ENCODE assay signal across 13 mouse cellular contexts in the genomic region with DNA sequence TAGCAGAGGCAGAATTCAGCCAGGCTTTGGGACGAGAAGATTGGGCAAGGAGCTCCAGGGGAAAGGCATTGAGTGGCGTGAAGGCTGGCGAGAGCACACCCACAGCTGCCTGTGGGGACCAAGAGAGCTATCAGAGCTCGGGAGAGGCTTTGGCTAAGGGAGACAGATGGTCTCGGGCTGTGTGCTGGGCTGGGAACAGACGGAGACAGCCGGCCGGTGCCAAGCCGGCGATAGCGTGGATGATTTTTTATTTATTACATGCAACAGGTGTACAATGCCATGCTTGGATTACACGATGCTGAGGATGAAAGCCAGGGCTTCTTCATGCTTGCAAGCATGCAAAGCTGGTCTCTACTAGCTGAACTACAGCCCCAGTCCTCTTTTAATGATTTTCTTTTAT. TPM values are rescaled to one million over a fixed set of nuclear protein-coding genes. Genes with fewer than 3 reads are reported as not detected.
DNase-seq lines count a peak whose midpoint lies in the region; ATAC-seq lines count a peak whose summit lies in the region.
"Had no signal": no experiment of that assay in that cellular context is flagged by ENCODE, and none has a peak within 500 bp of the region (broad histone marks: within the 10 kb centered on the region; RNA-seq: fewer than 3 reads in every experiment).

No protein-coding gene starts in this region.

- DNase-seq in gastrocnemius, postnatal 25 days: peak; percentile 12
- DNase-seq in gastrocnemius, adult 8-10 months (ENCODE audit: low spot score in 2 of 2): no peak
- DNase-seq in neural tube, embryonic 11.5 days (ENCODE audit: low spot score): no peak
- no peak for DNase-seq in neural tube, embryonic 10.5 days (ENCODE audit: extremely low spot score, low spot score)
- DNase-seq in cerebellum, postnatal 36 days: peak; percentile 61 to 68
- DNase-seq in adrenal gland, postnatal 10 days: no peak
- no peak for DNase-seq in yolk sac, embryonic 10.5 days (ENCODE audit: low spot score)
- no peak for DNase-seq in lung, postnatal 14 days
- DNase-seq: adrenal gland, postnatal 14 days; heart, adult 11 months; thymus, postnatal 14 days had no signal

- no peaks in the 10 kb centered on the region for H3K4me1 ChIP-seq in neural tube, embryonic 11.5 days (ENCODE audit: control insufficient read depth, insufficient read depth, low read length)
- H3K4me1 ChIP-seq: lung, embryonic 15.5 days had no signal

- no peaks in the 10 kb centered on the region for H3K9me3 ChIP-seq in neural tube, embryonic 11.5 days (ENCODE audit: control insufficient read depth, low read length)
- H3K9me3 ChIP-seq: lung, embryonic 15.5 days had no signal

- no peaks in the 10 kb centered on the region for H3K27me3 ChIP-seq in neural tube, embryonic 11.5 days (ENCODE audit: control insufficient read depth, insufficient read depth, low read length)
- H3K27me3 ChIP-seq: lung, embryonic 15.5 days had no signal

- H3K4me2 ChIP-seq in neural tube, embryonic 11.5 days (ENCODE audit: low read depth): no peak overlapping the region
- H3K4me2 ChIP-seq: lung, embryonic 15.5 days had no signal

- no peaks in the 10 kb centered on the region for H3K36me3 ChIP-seq in neural tube, embryonic 11.5 days (ENCODE audit: control insufficient read depth, insufficient read depth, low read length)
- H3K36me3 ChIP-seq: lung, embryonic 15.5 days had no signal

- WGBS in neural tube, embryonic 11.5 days: 58% methylated on average over 12 of the region's 12 CpGs

- H3K27ac ChIP-seq in neural tube, embryonic 11.5 days (ENCODE audit: low read depth, low read length): no peak overlapping the region
- H3K27ac ChIP-seq: kidney, postnatal 0 days; lung, embryonic 15.5 days had no signal

- peak; percentile 81 for ATAC-seq in neural tube, embryonic 11.5 days (ENCODE audit: insufficient read depth, low FRiP score, low TSS enrichment)

- no peak overlapping the region for H3K4me3 ChIP-seq in neural tube, embryonic 11.5 days (ENCODE audit: low read depth, low read length)
- H3K4me3 ChIP-seq: lung, embryonic 15.5 days had no signal

- H3K9ac ChIP-seq in neural tube, embryonic 11.5 days (ENCODE audit: low read length): no peak overlapping the region
- H3K9ac ChIP-seq: lung, embryonic 15.5 days had no signal

RNA-seq across cellular contexts. Expression of a gene that starts 22.2 kb away (rescaled TPM):
- 10 to 100 TPM in 1 of 2 experiments, 1 to 10 TPM in 1; 5.0 to 10.6 TPM for total RNA-seq in gastrocnemius, postnatal 25 days (2021)
- 1 to 10 TPM in 2 of 4 experiments, under 1 TPM in 2; 0.83 to 2.4 (median 1.0) TPM for total RNA-seq in gastrocnemius, adult 8-10 months (2022)
- 147 and 150 TPM in 2 replicates for polyA plus RNA-seq in neural tube, embryonic 11.5 days (2014; fragmentation: Nextera tagmentation; extraction: Ambion mirVana)
- 10 to 100 TPM; 33.4 to 35.2 TPM for total RNA-seq in adrenal gland, postnatal 10 days (2021)

Comparison
In these comparisons a context has a peak if more than half of its experiments do, and no peak if none do; other contexts are left out.
1. DNase-seq: peak in gastrocnemius, postnatal 25 days (single experiment) and cerebellum, postnatal 36 days (2 of 2); none in gastrocnemius, adult 8-10 months (0 of 2), neural tube, embryonic 11.5 days (single experiment), neural tube, embryonic 10.5 days (single experiment), adrenal gland, postnatal 10 days (single experiment), yolk sac, embryonic 10.5 days (single experiment) and lung, postnatal 14 days (single experiment).